Mouse (Mus musculus) CH12.LX (cell line): ENCODE results near the gene Fmnl1. TPM values are rescaled to one million over a fixed set of nuclear protein-coding genes. Genes with fewer than 3 reads are reported as not detected.
A peak's percentile ranks its signal among the peaks of the same experiment; 100 is the strongest.

Source experiments
- DNase-seq: peaks from one replicate; pipeline ENCODE4 v3.0.0-alpha.2; 2013; ENCODE audit errors: extremely low read depth
- H3K27ac ChIP-seq: 2 replicates; pipeline ENCODE4 v1.5.1; 2012; ENCODE audit warnings: low read depth, mild to moderate bottlenecking, control low read depth, moderate library complexity; ENCODE audit not compliant: insufficient read depth
- H3K27me3 ChIP-seq: replicated peaks from 2 replicates; pipeline ENCODE3; 2012; ENCODE audit warnings: inconsistent platforms
- H3K36me3 ChIP-seq, 2 experiments: replicated peaks in 1 of 2; 2 replicates each; pipeline versions ENCODE3 to v1.6.1; 2012; ENCODE audit warnings: inconsistent platforms in 1 of 2, low read length in 1 of 2, mild to moderate bottlenecking in 1 of 2, mixed read lengths in 1 of 2, moderate library complexity in 1 of 2; ENCODE audit not compliant: control insufficient read depth in 1 of 2, insufficient read depth in 1 of 2
- H3K4me1 ChIP-seq, 2 experiments: 2 replicates each; pipeline ENCODE4 v1.6.1; 2012; ENCODE audit warnings: inconsistent platforms in 1 of 2, moderate library complexity in 1 of 2; ENCODE audit not compliant: insufficient read depth in 2 of 2, control insufficient read depth in 1 of 2
- H3K4me2 ChIP-seq: 2 replicates; pipeline ENCODE4 v1.6.1; 2012; ENCODE audit warnings: low read depth, mild to moderate bottlenecking, control low read depth; ENCODE audit not compliant: poor library complexity, insufficient read depth, severe bottlenecking
- H3K4me3 ChIP-seq, 3 experiments: fragments of 150-350 bp in 1 of 3; sonication (generic) in 1 of 3; replicated peaks in 1 of 3; 2 replicates each; pipeline versions ENCODE3 to v1.5.1; 2011 to 2012; ENCODE audit warnings: low read depth in 2 of 3, low read length in 2 of 3, mild to moderate bottlenecking in 2 of 3, moderate library complexity in 2 of 3, control low read depth in 1 of 3, improper control_type of control experiment in 1 of 3, inconsistent platforms in 1 of 3, mixed read lengths in 1 of 3; ENCODE audit not compliant: poor library complexity in 1 of 3
- H3K79me2 ChIP-seq: replicated peaks from 2 replicates; pipeline ENCODE4 v1.6.1; 2012; ENCODE audit warnings: mild to moderate bottlenecking, moderate library complexity; ENCODE audit not compliant: control insufficient read depth, poor library complexity, insufficient read depth, severe bottlenecking; ENCODE audit errors: extremely low read depth
- H3K9ac ChIP-seq: 2 replicates; pipeline ENCODE4 v1.6.1; 2012; ENCODE audit warnings: low read depth, mild to moderate bottlenecking, control low read depth, moderate library complexity; ENCODE audit not compliant: insufficient read depth
- H3K9me3 ChIP-seq: replicated peaks from 2 replicates; pipeline ENCODE3; 2012; ENCODE audit warnings: low read length, inconsistent platforms, mixed read lengths
- BHLHE40 ChIP-seq: IDR thresholded peaks from 2 replicates; pipeline ENCODE4 v1.6.1; 2011; ENCODE audit warnings: mild to moderate bottlenecking, low read depth, low read length, improper control_type of control experiment
- CHD2 ChIP-seq: IDR thresholded peaks from 2 replicates; pipeline ENCODE4 v1.6.1; 2011; ENCODE audit warnings: low read length, improper control_type of control experiment
- E2F4 ChIP-seq: IDR thresholded peaks from 2 replicates; pipeline ENCODE4 v1.6.1; 2011; ENCODE audit warnings: low read depth, low read length, improper control_type of control experiment; ENCODE audit not compliant: insufficient replicate concordance
- EP300 ChIP-seq: IDR thresholded peaks from 2 replicates; pipeline ENCODE4 v1.6.1; 2011; ENCODE audit warnings: low read length, improper control_type of control experiment
- ETS1 ChIP-seq: conservative IDR thresholded peaks from 2 replicates; pipeline ENCODE4 v1.6.1; 2012; ENCODE audit warnings: low read depth, mild to moderate bottlenecking, inconsistent platforms, low read length, improper control_type of control experiment, moderate library complexity
- GABPA ChIP-seq: IDR thresholded peaks from 2 replicates; pipeline ENCODE4 v1.6.1; 2012; ENCODE audit warnings: low read depth, low read length, improper control_type of control experiment, inconsistent platforms; ENCODE audit not compliant: insufficient replicate concordance
- JUN ChIP-seq: IDR thresholded peaks from 2 replicates; pipeline ENCODE4 v1.6.1; 2011; ENCODE audit warnings: low read depth, mild to moderate bottlenecking, low read length, improper control_type of control experiment, moderate library complexity; ENCODE audit not compliant: insufficient read depth
- KAT2A ChIP-seq: IDR thresholded peaks from 2 replicates; pipeline ENCODE4 v1.6.1; 2012; ENCODE audit warnings: low read length, improper control_type of control experiment, inconsistent platforms; ENCODE audit not compliant: insufficient replicate concordance
- MAX ChIP-seq: IDR thresholded peaks from 2 replicates; pipeline ENCODE4 v1.6.1; 2011; ENCODE audit warnings: low read length, improper control_type of control experiment
- MXI1 ChIP-seq: IDR thresholded peaks from 2 replicates; pipeline ENCODE4 v1.6.1; 2011; ENCODE audit warnings: mild to moderate bottlenecking, low read depth, low read length, improper control_type of control experiment
- NRF1 ChIP-seq: IDR thresholded peaks from 2 replicates; pipeline ENCODE4 v1.6.1; 2014; ENCODE audit warnings: low read depth, mild to moderate bottlenecking, inconsistent platforms, low read length, improper control_type of control experiment, moderate library complexity
- PAX5 ChIP-seq: IDR thresholded peaks from 2 replicates; pipeline ENCODE4 v1.6.1; 2012; ENCODE audit warnings: low read length, inconsistent platforms, mixed read lengths
- POLR2A ChIP-seq: IDR thresholded peaks from 2 replicates; pipeline ENCODE4 v1.6.1; 2011; ENCODE audit warnings: low read depth, mild to moderate bottlenecking, improper control_type of control experiment, low read length
- SIN3A ChIP-seq: IDR thresholded peaks from 2 replicates; pipeline ENCODE4 v1.6.1; 2012; ENCODE audit warnings: low read length, improper control_type of control experiment, inconsistent platforms
- TBP ChIP-seq: conservative IDR thresholded peaks from 2 replicates; pipeline ENCODE4 v1.6.1; 2011; ENCODE audit warnings: low read depth, low read length, improper control_type of control experiment
- UBTF ChIP-seq: IDR thresholded peaks from 2 replicates; pipeline ENCODE4 v1.6.1; 2012; ENCODE audit warnings: low read depth, mild to moderate bottlenecking, inconsistent platforms, low read length, improper control_type of control experiment, moderate library complexity
- ZKSCAN1 ChIP-seq: IDR thresholded peaks from 2 replicates; pipeline ENCODE4 v1.6.1; 2012; ENCODE audit warnings: low read depth, inconsistent platforms, low read length, improper control_type of control experiment, borderline replicate concordance
- dilution Hi-C: fragments of 300-500 bp; cut with MboI; formaldehyde crosslinking; loops from 2 replicates; pipeline ENCODE4 v1.14.3; 2020; ENCODE audit warnings: low sequenced_read_pairs; ENCODE audit not compliant: extremely low pct_unique_long_range_greater_than_20kb, extremely low pct_ligation_motif_present
- in situ Hi-C: fragments of 300-500 bp; cut with MboI; formaldehyde crosslinking; loops from 3 replicates; pipeline ENCODE4 v1.14.3; 2019; ENCODE audit warnings: low sequenced_read_pairs, low pct_ligation_motif_present, low pct_unique_long_range_greater_than_20kb, mixed read lengths
- polyA plus RNA-seq: library from polyadenylated mRNA; unstranded; fragments of >175 nt; gene quantifications from 2 replicates; pipeline ENCODE4 v1.2.1, GENCODE M21; 2012; ENCODE audit warnings: low read depth; ENCODE audit not compliant: insufficient read length
- total RNA-seq, 2 experiments: library from RNA; depleted of rRNA; stranded (reverse); fragments of 300-350 nt in 1 of 2; fragments of >200 nt in 1 of 2; gene quantifications; 2 replicates each; pipeline ENCODE4 v1.2.3; 2012 to 2014

Fmnl1 gene
- total and polyA plus RNA-seq, 3 experiments: 6.9 to 118 (median 35.0) TPM

DNA sequence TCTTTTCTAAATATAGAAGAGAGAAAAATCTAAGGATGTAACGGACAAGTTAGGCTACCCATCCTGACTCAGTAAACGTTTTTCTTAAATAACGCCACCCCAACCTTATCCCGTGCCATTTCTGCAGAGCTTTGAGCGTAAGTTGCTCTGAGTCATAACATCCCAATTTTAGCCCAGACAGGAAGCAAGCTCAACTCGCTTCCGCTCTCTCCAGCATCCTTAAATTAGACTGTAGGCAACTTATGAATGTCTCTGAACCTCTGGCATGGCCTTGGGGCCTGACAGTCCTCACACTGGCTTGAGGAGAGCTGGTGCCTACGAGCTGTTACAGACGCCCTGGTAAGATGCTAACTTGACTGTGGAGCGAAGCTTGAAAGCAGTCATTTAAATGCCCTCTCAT, 52.5 kb downstream of the Fmnl1 start:
- H3K79me2 ChIP-seq: no peaks in the 10 kb centered on the region
- in situ Hi-C loops (no loop called here), dilution Hi-C loops (no loop called here)
- no peak overlapping the region for H3K9ac ChIP-seq
- no peak overlapping the region for H3K4me3 ChIP-seq
- H3K9me3 ChIP-seq: no peaks in the 10 kb centered on the region
- no peak overlapping the region for H3K4me2 ChIP-seq
- H3K36me3 ChIP-seq: peaks cover 66 to 89% of the 10 kb centered on the region in 2 experiments
- peaks cover 0 to 24% of the 10 kb centered on the region in 2 experiments; a peak in 2 of 4 replicates for H3K4me1 ChIP-seq
- DNase-seq: peak; percentile 80
- H3K27me3 ChIP-seq: no peaks in the 10 kb centered on the region
- no peak overlapping the region for H3K27ac ChIP-seq
- TF ChIP-seq EP300 (peak; percentile 48; the same call in 1 of the 2 replicates), TBP (no peak), MXI1 (no peak), BHLHE40 (peak; percentile 68), GABPA (no peak), ETS1 (peak; percentile 31; the same call in 1 of the 2 replicates)
- TF ChIP-seq, all 38 proteins: peak for 3

DNA sequence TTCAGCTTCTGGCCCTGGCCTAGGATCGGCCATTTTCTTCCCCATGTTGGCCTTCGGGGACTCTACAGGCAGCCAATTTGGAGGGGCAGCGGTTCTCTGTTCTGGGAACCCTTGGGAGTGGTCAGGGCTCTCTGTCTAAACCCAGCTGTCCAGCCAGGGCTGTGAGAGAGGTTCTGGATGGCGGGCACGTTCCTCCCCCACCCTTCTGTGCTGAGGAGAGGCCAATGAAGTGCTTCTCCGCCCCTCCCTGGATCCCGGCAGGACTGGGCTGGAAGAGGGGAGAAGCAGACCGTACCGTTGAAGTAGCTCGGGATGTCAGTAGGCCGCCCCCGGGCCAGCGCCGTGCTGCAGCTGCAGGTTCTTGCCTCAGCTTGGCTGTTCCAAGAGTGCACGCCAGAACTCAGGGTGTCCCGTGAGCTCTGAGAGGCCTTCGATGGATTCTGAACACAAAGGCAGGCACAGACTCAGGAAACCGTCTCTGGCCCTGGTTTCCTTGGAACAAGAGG, 53.1 kb downstream of the Fmnl1 start:
- H3K27ac ChIP-seq: no peak overlapping the region
- DNase-seq: no peak
- H3K9me3 ChIP-seq: peaks cover under 1% of the 10 kb centered on the region
- no peak overlapping the region for H3K4me3 ChIP-seq
- H3K4me1 ChIP-seq: peaks cover 0 to 25% of the 10 kb centered on the region in 2 experiments; a peak in 2 of 4 replicates
- dilution Hi-C loops: no loop called here
- in situ Hi-C loops: no loop called here
- no peaks in the 10 kb centered on the region for H3K79me2 ChIP-seq
- no peak overlapping the region for H3K4me2 ChIP-seq
- H3K27me3 ChIP-seq: no peaks in the 10 kb centered on the region
- no peak overlapping the region for H3K9ac ChIP-seq
- TF ChIP-seq TBP (no peak), NRF1 (no peak), PAX5 (no peak), SIN3A (no peak), ZKSCAN1 (no peak), POLR2A (no peak), JUN (no peak), MXI1 (no peak), UBTF (no peak), KAT2A (no peak), CHD2 (no peak), GABPA (no peak), E2F4 (no peak), MAX (no peak)
- H3K36me3 ChIP-seq: peaks cover 70 to 91% of the 10 kb centered on the region in 2 experiments
